ENCODE assay signal across 21 mouse cellular contexts in the genomic region with DNA sequence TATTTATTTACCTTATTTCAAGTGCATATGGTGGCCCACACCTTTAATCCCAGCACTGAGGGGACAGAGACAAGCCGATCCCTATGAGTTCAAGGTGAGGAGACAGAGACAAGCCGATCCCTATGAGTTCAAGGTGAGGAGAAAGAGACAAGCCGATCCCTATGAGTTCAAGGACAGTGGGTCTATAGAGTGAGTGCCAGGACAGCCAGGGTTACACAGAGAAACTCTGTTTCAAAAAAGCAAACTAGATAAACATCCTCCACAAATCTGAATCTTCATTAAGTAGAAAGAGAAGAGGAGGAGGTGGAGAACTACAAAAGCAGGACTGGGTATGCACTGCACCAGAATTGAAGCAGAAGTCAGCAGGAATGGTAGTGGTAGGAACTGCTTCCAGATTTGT. TPM values are rescaled to one million over a fixed set of nuclear protein-coding genes. Genes with fewer than 3 reads are reported as not detected.
"Had no signal": no experiment of that assay in that cellular context is flagged by ENCODE, and none has a peak within 500 bp of the region (broad histone marks: within the 10 kb centered on the region; RNA-seq: fewer than 3 reads in every experiment).

No protein-coding gene starts in this region.

- H3K4me1 ChIP-seq: limb, embryonic 12.5 days; limb, embryonic 15.5 days; lung, embryonic 15.5 days; midbrain, embryonic 10.5 days; midbrain, embryonic 13.5 days; neural tube, embryonic 13.5 days; stomach, embryonic 15.5 days had no signal

- H3K4me3 ChIP-seq: limb, embryonic 12.5 days; limb, embryonic 15.5 days; lung, embryonic 15.5 days; midbrain, embryonic 10.5 days; midbrain, embryonic 13.5 days; myocyte; neural tube, embryonic 13.5 days; stomach, embryonic 15.5 days had no signal

- DNase-seq: left cerebral cortex, postnatal 4 days; lung, adult 18-20 months; retina, postnatal 1 day; right cerebral cortex, postnatal 25 days; spleen, adult 18-20 months; thymus, adult 2 months; thymus, postnatal 14 days; thymus, postnatal 4 days had no signal

- H3K27ac ChIP-seq: limb, embryonic 12.5 days; limb, embryonic 15.5 days; liver, embryonic 14.5 days; lung, embryonic 15.5 days; midbrain, embryonic 10.5 days; midbrain, embryonic 13.5 days; neural tube, embryonic 13.5 days; stomach, embryonic 15.5 days had no signal

- H3K4me2 ChIP-seq: limb, embryonic 12.5 days; limb, embryonic 15.5 days; lung, embryonic 15.5 days; midbrain, embryonic 13.5 days; neural tube, embryonic 13.5 days; stomach, embryonic 15.5 days had no signal

- ATAC-seq: midbrain, embryonic 13.5 days; midbrain, embryonic 16.5 days had no signal

- H3K9ac ChIP-seq: limb, embryonic 12.5 days; limb, embryonic 15.5 days; liver, embryonic 14.5 days; lung, embryonic 15.5 days; midbrain, embryonic 13.5 days; neural tube, embryonic 13.5 days; stomach, embryonic 15.5 days had no signal

- H3K9me3 ChIP-seq: limb, embryonic 12.5 days; limb, embryonic 15.5 days; lung, embryonic 15.5 days; midbrain, embryonic 10.5 days; midbrain, embryonic 13.5 days; neural tube, embryonic 13.5 days; stomach, embryonic 15.5 days had no signal

- H3K27me3 ChIP-seq: limb, embryonic 12.5 days; limb, embryonic 15.5 days; lung, embryonic 15.5 days; megakaryocyte, embryonic 14.5 days; midbrain, embryonic 13.5 days; neural tube, embryonic 13.5 days; stomach, embryonic 15.5 days had no signal

- H3K36me3 ChIP-seq: limb, embryonic 12.5 days; limb, embryonic 15.5 days; lung, embryonic 15.5 days; midbrain, embryonic 10.5 days; midbrain, embryonic 13.5 days; neural tube, embryonic 13.5 days; stomach, embryonic 15.5 days had no signal

RNA-seq across cellular contexts. Expression of gene Oscar, which starts 7.3 kb away (rescaled TPM):
- total RNA-seq: monocyte, adult 5-6 weeks; neutrophil, adult 5-6 weeks had no signal
- polyA plus RNA-seq: limb, embryonic 12.5 days; midbrain, embryonic 10.5 days; myocyte had no signal
